Mouse (Mus musculus): Measurements from ENCODE around the gene Eepd1.

- TF ChIP-seq CTCF (IDR thresholded peaks at IDR 0.05; ENCODE audit: borderline replicate concordance, control insufficient read depth, extremely low read depth, insufficient read depth, low read length, poor library complexity) (no peak), POLR2A (IDR thresholded peaks at IDR 0.05; ENCODE audit: control insufficient read depth, extremely low read depth, insufficient read depth, low read length, poor library complexity) (no peak)
Observed at GRCm38 (mm10) chr9:25483931-25484618, 2.7 kb downstream of the Eepd1 start.

Data from thymus, adult 2 months (tissue).